Mouse (Mus musculus): ENCODE measurements around the gene Pop5. TPM values are rescaled to one million over a fixed set of nuclear protein-coding genes. Genes with fewer than 3 reads are reported as not detected.
A peak's percentile ranks its signal among the peaks of the same experiment; 100 is the strongest.

Gene Pop5
- total RNA-seq, 2 experiments from 2014 or later: 83.7 to 108 TPM

DNA sequence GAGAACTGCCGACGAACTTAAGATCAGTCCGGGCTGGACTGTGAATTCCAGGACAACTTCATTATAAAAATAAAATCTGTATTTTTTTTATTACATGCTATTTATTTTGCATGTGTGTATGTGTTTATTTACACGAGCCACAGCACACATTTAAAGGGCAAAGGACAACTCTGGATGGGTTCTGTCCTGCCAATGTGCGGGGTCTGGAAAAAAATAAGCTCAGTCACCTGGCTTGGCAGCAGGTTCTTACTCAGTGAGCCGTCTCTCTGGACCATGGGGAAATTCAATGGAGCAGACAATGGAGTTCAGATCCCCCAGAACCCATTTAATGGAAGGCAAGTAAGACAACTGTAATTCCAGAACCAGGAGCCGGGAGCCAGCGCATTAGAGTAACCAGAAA is 25.5 kb downstream of the Pop5 start:
- no peak for DNase-seq (ENCODE audit: extremely low spot score in 1 of 2, low spot score in 1 of 2)

GRCm38 (mm10) chr5:115261880-115262279 is 26.2 kb downstream of the Pop5 start:
- DNase-seq (ENCODE audit: extremely low spot score in 1 of 2, low spot score in 1 of 2): no peak

GRCm38 (mm10) chr5:115262502-115263291 is 27.1 kb downstream of the Pop5 start:
- no peak for DNase-seq (ENCODE audit: extremely low spot score in 1 of 2, low spot score in 1 of 2)

DNA sequence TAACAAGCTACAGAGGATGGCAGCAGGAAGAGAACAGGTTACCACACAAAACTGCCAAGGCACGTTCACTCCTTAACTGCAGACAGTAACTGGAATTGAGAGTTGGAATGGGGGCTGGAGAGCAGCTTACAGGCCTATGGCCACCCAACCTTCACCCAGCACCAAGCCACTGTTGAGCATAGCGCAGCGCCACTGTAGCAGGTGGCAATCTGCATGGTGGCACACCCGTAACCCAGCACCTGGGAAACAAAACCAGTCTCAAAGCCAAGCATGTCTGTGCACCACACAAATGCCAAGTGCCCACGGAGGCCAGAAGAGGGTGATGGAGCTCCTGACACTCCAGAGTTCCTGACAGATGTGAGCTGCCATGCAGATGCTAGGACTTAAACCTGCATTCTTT is 30.7 kb downstream of the Pop5 start:
- DNase-seq (ENCODE audit: extremely low spot score in 1 of 2, low spot score in 1 of 2): no peak

GRCm38 (mm10) chr5:115266787-115267468 is 31.3 kb downstream of the Pop5 start:
- DNase-seq (ENCODE audit: extremely low spot score in 1 of 2, low spot score in 1 of 2): no peak

DNA sequence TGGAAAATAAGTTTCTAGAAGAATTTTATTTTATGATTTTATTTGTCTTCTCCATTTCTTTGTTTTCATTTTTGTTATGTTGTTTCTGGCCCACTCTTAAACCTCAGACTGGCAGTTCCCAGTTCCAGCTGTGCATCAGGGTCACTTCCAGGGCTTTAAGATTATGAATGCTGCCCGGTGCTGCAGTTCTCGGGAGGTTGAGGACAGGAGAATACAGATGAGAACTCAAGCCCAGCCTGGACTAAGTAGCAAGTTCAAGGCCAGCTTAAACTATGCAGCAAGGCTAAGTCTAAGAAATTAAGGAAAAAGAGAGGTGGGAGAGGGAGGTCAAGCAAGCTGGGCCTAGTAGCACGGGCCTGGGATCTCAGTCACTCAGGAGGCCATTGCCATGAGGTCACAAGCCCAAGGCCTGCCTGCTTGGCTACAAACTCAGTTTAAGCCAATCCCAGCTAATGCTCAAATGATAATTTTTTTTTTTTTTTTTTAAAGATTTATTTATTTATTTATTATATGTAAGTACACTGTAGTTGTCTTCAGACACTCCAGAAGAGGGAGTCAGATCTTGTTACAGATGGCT is 31.9 kb downstream of the Pop5 start:
- no peak for DNase-seq (ENCODE audit: extremely low spot score in 1 of 2, low spot score in 1 of 2)

DNA sequence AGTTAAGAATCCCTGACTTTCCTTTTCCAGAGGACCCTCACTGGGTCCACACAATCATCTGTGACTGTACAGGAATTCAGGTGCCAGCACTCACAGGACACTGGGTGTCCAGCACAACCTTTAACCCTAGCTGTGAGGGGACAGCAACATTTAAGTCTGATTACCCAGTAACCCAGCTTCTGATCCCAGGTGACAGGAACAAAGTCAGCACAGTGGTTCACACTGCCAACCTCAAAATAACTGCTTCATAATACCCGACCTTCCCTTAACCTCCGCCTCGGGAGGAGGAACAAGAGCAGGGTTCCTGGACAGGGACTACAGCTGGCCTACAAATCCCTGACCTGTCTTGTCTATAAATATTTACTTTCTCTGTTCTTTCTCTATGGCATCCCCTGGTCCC is 32.6 kb downstream of the Pop5 start:
- no peak for DNase-seq (ENCODE audit: extremely low spot score in 1 of 2, low spot score in 1 of 2)

DNA sequence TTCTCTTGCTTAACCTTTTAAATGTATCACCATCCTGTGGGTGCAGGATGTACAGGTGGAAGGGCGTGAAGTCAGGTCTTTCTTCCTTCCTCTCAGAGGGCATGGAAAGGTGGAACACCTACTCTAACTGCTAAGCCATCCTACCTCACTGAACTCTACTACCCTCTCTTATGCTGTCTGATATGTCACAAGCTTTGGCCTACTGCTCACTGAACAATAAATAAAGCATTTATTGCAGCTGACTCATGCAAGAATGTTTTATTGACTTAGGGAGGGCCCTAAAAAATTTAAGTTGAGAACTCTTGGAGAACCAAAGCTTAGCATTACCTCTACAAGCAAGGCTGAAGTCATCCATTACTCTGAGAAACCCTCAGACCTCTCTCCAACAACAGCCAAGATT is 34.3 kb downstream of the Pop5 start:
- no peak for DNase-seq (ENCODE audit: extremely low spot score in 1 of 2, low spot score in 1 of 2)

- peak; percentile 19 to 27 for DNase-seq (ENCODE audit: extremely low spot score in 1 of 2, low spot score in 1 of 2)
These were observed 36.5 kb downstream of the Pop5 start for GRCm38 (mm10) chr5:115271931-115272811.

DNA sequence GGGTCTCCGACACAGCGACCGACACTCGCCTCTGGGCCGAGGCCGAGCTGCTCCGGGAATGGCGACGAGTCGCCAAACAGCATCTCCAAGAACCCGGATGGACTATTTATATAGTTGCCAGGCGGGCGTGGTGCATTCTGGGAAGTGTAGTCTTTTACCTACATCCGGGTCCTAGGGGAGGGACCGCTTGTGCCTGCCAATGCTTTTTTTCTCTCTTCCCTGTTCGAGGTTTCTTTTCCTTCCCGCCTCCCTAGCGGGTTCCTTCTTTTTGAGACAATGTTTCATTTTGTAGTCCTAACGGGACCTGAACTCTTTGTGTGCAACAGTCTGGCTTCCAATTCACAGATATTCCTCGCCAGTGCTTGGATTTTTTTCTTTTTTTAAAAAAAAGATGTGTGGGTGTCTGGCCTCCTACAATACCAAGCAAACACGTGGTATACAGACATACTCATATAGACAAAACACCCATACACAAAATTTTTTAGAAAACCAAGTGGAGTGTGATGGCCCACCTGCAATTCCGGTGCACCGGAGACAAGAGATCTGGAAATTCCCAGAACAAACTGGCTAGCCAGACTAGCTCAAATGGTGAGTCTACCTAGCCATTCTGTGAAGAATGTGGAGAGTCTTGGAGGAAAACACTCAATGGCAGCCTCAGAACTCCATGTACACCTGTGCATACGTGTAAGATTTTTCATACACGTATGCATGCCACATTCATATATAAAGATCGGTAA is 37.3 kb downstream of the Pop5 start, which contains the start of gene Rnf10:
TSS of gene Rnf10 (minus strand) at position 87 of the 737 bp plus-strand sequence.
- peak; percentile 97 to 99 for DNase-seq (ENCODE audit: extremely low spot score in 1 of 2, low spot score in 1 of 2)

DNA sequence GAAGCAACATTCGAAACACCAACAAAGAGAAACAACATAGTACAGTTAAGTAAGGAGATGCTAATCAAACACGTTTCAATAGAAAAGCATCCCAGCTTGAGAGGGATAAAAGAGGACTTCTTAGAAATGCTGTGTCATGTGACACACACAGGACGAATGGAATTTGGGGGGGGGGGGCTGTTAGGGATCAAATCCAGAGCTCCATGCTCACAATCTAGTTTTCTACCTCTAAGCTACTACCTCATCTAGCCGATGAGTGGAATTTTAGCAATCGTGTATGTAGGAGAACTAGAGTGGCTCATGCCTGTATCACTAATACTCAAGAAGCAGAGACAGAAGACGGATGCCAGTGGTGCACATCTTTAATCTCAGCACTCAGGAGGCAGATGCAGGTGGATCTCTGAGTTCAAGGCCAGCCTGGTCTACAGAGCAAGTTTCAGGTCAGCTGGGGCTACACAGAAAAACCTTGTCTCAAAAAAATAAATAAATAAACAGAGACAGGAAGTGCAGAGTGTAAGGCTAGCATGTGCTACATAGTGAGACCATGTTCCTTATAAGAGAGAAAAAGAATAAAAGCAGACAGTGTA is 38.0 kb downstream of the Pop5 start:
- no peak for DNase-seq (ENCODE audit: extremely low spot score in 1 of 2, low spot score in 1 of 2)

- DNase-seq (ENCODE audit: extremely low spot score in 1 of 2, low spot score in 1 of 2): no peak
These were observed 38.7 kb downstream of the Pop5 start for GRCm38 (mm10) chr5:115274353-115274752.

- no peak for DNase-seq (ENCODE audit: extremely low spot score in 1 of 2, low spot score in 1 of 2)
These were observed 39.1 kb downstream of the Pop5 start for GRCm38 (mm10) chr5:115274771-115275170.

GRCm38 (mm10) chr5:115275998-115276397 is 40.4 kb downstream of the Pop5 start:
- DNase-seq (ENCODE audit: extremely low spot score in 1 of 2, low spot score in 1 of 2): no peak

DNA sequence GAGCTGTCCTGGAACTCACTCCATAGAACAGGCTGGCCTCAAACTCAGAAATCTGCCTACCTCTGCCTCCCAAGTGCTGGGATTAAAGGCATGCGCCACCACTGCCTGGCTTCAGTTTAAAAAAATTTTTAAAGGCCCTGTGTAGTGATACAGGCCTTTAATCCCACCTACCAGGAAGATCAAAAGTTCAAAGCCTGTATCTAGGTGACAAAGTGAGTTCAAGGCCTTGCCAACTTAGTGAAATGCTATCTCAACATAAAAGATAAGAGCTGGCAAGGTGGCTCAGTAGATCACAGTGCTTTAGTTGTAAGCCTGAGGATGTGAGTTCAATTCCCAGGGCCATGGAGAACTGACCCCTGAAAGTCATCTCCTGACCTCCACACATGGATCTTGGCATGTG is 42.4 kb downstream of the Pop5 start:
- no peak for DNase-seq (ENCODE audit: extremely low spot score in 1 of 2, low spot score in 1 of 2)

- no peak for DNase-seq (ENCODE audit: extremely low spot score in 1 of 2, low spot score in 1 of 2)
These were observed 43.1 kb downstream of the Pop5 start for GRCm38 (mm10) chr5:115278785-115279184.

DNA sequence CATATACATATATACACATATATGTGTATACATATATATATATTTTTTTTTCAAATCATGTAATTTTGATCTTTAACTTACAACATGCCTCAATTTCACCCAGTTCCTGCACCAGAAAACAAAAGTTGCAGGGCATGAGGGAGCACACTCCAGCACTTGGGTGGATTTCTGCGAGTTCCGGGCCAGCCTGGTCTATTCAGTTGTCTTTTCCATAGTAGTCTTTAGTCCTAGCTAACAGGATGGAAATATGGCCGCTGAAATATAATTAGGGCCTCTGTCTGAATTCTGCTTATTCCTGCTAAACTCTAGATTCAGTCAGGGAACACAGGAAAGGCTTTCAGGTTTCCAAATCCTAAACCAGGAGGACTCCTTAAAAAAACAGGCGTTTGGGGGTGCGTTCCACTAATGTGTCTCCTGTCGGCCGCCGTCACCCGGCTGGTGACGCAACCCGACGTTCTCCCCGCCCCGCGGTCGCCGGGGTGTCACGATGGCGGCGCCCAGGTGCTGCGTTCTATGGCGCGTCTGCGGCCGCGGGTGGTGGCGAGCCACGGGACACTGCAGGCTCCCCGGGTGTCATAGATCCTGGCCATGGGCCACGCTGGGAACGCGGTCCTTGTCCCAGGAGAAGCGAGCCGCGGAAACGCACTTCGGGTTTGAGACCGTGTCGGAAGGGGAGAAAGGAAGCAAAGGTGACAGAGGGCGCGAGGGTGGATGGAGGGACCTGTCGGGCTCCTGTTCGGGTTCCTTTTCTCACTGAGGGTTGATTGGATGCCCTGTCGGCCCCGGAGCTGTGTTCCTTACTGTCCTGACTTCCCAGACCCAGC is 43.8 kb downstream of the Pop5 start, which contains the start of gene Coq5:
TSS of gene Coq5 (plus strand) at position 441 of the 824 bp plus-strand sequence.
- DNase-seq (ENCODE audit: extremely low spot score in 1 of 2, low spot score in 1 of 2): peak; percentile 78 to 88

GRCm38 (mm10) chr5:115280050-115280687 is 44.5 kb downstream of the Pop5 start:
- no peak for DNase-seq (ENCODE audit: extremely low spot score in 1 of 2, low spot score in 1 of 2)
